Mouse (Mus musculus) myocyte (in vitro differentiated cells): ENCODE results near the gene Aire. TPM values are rescaled to one million over a fixed set of nuclear protein-coding genes. Genes with fewer than 3 reads are reported as not detected.

Source experiments
- H3K27me3 ChIP-seq: one replicate; pipeline ENCODE4 v1.6.1; 2011; ENCODE audit not compliant: control insufficient read depth, insufficient read depth, insufficient read length
- H3K36me3 ChIP-seq: one replicate; pipeline ENCODE4 v1.6.1; 2011; ENCODE audit not compliant: control insufficient read depth, insufficient read depth
- H3K4me2 ChIP-seq: one replicate; pipeline ENCODE4 v1.6.1; 2011; ENCODE audit warnings: low read depth, control low read depth
- H3K4me3 ChIP-seq: one replicate; pipeline ENCODE4 v1.5.1; 2011; ENCODE audit warnings: mild to moderate bottlenecking, control low read depth, moderate library complexity
- H3K79me2 ChIP-seq: one replicate; pipeline ENCODE4 v1.6.1; 2011; ENCODE audit not compliant: control insufficient read depth, insufficient read depth
- H3ac ChIP-seq: one replicate; pipeline ENCODE4 v1.6.1; 2011; ENCODE audit not compliant: control insufficient read depth, insufficient read length
- CEBPB ChIP-seq: IDR thresholded peaks from 2 replicates; pipeline ENCODE4 v1.6.1; 2011; ENCODE audit warnings: mild to moderate bottlenecking, moderate library complexity; ENCODE audit not compliant: poor library complexity, insufficient read depth, severe bottlenecking
- E2F4 ChIP-seq: IDR thresholded peaks from one replicate; pipeline ENCODE4 v1.6.1; 2011; ENCODE audit warnings: mild to moderate bottlenecking, control low read depth, moderate library complexity; ENCODE audit not compliant: insufficient read depth
- MAX ChIP-seq: IDR thresholded peaks from one replicate; pipeline ENCODE4 v1.6.1; 2011; ENCODE audit warnings: low read depth, mild to moderate bottlenecking, control low read depth
- MYOD1 ChIP-seq, 3 experiments: IDR thresholded peaks; one replicate each; pipeline ENCODE4 v1.6.1; 2011; ENCODE audit warnings: control low read depth in 2 of 3, low read depth in 2 of 3, mild to moderate bottlenecking in 2 of 3, moderate library complexity in 1 of 3; ENCODE audit not compliant: insufficient read length in 2 of 3, control insufficient read depth in 1 of 3
- MYOG ChIP-seq, 3 experiments: IDR thresholded peaks; one replicate each; pipeline ENCODE4 v1.6.1; 2011; ENCODE audit warnings: control low read depth in 2 of 3, low read depth in 2 of 3, mild to moderate bottlenecking in 2 of 3; ENCODE audit not compliant: insufficient read length in 2 of 3, control insufficient read depth in 1 of 3, insufficient read depth in 1 of 3
- POLR2A ChIP-seq: IDR thresholded peaks from one replicate; pipeline ENCODE4 v1.6.1; 2011; ENCODE audit warnings: low read depth, mild to moderate bottlenecking, control low read depth, moderate library complexity; ENCODE audit not compliant: insufficient read length
- POLR2AphosphoS2 ChIP-seq: IDR thresholded peaks from one replicate; pipeline ENCODE4 v1.6.1; 2011; ENCODE audit warnings: low read depth, control low read depth; ENCODE audit not compliant: insufficient read length
- REST ChIP-seq: IDR thresholded peaks from one replicate; pipeline ENCODE4 v1.6.1; 2011; ENCODE audit warnings: mild to moderate bottlenecking, control low read depth, moderate library complexity; ENCODE audit not compliant: insufficient read depth, insufficient read length
- SRF ChIP-seq: IDR thresholded peaks from one replicate; pipeline ENCODE4 v1.6.1; 2011; ENCODE audit warnings: low read depth; ENCODE audit not compliant: control insufficient read depth, insufficient read length
- TCF12 ChIP-seq: IDR thresholded peaks from one replicate; pipeline ENCODE4 v1.6.1; 2011; ENCODE audit warnings: mild to moderate bottlenecking, control low read depth; ENCODE audit not compliant: poor library complexity, insufficient read depth, severe bottlenecking
- TCF3 ChIP-seq: IDR thresholded peaks from one replicate; pipeline ENCODE4 v1.6.1; 2011; ENCODE audit warnings: low read depth, control low read depth; ENCODE audit not compliant: insufficient read length
- USF1 ChIP-seq: IDR thresholded peaks from one replicate; pipeline ENCODE4 v1.6.1; 2011; ENCODE audit warnings: low read depth, mild to moderate bottlenecking, control low read depth, moderate library complexity
- polyA plus RNA-seq: library from polyadenylated mRNA; unstranded; fragments of >200 nt; fragmentation: generic; extraction: Trizol; gene quantifications from one replicate; pipeline ENCODE4 v1.2.1, GENCODE M21; 2012; ENCODE audit warnings: missing spikeins

The Aire gene
- polyA plus RNA-seq = 0.38 TPM

DNA sequence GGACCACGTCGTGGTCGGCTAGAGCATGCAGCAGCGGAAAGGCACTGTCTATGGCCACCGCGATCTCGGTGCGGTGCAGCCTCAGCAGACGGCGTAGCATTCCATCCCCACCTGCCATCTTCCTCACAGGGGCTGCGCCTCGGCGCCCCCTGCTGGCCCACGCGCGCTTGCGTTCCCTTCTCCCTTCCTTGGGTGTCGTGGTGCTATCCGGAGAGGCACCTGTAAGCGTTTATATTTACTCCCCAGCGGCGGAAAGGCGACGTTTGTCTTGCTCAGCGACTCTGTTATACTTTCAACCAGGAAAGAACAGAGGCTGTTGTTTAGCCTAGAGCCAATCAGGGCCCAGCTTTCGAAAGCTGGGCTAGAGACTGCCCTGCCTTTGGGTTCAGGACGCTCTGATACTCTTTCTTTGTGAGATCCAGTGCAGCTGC, at the start of gene Aire:
Aire (minus strand) TSS at position 205 of the 431 bp plus-strand sequence.
- no peak within 1 kb of the TSS for H3K4me3 ChIP-seq
- no peaks in the 10 kb centered on the region for H3K79me2 ChIP-seq
- no peaks in the 10 kb centered on the region for H3K36me3 ChIP-seq
- no peak within 1 kb of the TSS for H3ac ChIP-seq
- no peak within 1 kb of the TSS for H3K4me2 ChIP-seq
- peaks cover 7% of the 10 kb centered on the region for H3K27me3 ChIP-seq
- TF ChIP-seq CEBPB (no peak), MYOD1 (IDR thresholded peaks at IDR 0.05; ENCODE audit: control insufficient read depth in 1 of 3, insufficient read length in 2 of 3, low read depth in 2 of 3) (no peak), REST (no peak)

DNA sequence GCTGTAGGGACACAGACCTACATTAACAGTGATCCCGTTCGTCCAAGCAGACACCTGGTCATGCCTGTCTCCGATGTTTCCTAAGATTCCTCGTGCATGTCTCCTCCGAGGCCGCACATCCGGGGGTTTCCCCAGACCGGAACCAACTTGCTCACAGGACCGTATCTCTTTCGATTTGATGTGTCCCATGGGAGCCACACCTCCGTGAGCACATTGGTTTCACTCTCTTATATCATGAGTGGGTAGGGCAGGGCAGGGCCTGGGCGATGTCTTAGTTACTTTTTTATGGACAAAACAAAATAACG, 49.3 kb upstream of the Aire start:
- H3K4me3 ChIP-seq = no peak overlapping the region
- no peaks in the 10 kb centered on the region for H3K79me2 ChIP-seq
- TF ChIP-seq CEBPB = no peak
- no peak overlapping the region for H3ac ChIP-seq
- H3K36me3 ChIP-seq = no peaks in the 10 kb centered on the region
- no peak overlapping the region for H3K4me2 ChIP-seq
- no peaks in the 10 kb centered on the region for H3K27me3 ChIP-seq

DNA sequence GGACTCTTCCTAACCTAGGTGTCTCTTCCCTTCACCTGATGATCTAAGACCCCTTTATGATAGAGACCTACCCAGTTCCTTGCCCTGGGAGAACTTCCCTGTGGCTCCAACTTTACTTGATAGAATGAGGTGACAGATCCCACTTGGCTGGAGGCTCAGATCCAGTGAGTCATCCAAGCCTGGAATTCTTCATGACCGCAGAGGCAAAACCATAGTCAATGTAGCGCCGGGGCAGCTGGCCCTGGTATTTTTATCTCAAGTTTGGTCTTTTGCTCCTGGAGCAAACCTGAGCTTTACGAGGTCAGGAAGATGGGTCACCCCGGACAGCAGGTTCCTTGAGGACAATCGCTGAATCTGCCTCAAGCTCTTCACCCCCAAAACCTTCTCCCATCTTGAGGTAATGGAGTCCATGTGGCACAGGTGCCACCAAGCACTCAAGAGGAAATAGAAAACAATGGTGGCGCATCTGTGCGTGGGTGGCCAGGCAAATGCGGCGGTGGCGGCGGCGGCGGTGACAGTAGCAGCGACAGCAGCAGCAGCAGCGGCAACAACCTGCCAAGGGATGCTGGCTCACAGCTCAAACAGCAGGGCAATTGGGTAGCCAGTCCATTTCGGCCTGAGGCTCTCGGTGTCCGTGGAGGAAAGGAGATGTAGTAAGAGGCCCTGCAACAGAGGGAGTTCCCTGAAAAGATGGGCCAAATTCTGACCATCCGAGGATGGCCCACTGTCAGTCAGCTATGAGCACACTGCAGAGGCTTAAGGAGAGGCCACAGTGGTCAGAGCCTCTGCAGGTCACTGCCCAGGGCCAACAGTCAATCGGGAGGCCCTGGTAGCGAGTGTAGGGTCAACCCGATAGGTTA, 48.7 kb upstream of the Aire start:
- Histone ChIP-seq H3K27me3 (no peaks in the 10 kb centered on the region), H3K4me3 (no peak overlapping the region), H3K79me2 (no peaks in the 10 kb centered on the region), H3K36me3 (no peaks in the 10 kb centered on the region), H3ac (no peak overlapping the region), H3K4me2 (peak overlapping the region; percentile 18)
- TF ChIP-seq MYOG (IDR thresholded peaks at IDR 0.05; ENCODE audit: control insufficient read depth in 1 of 3, insufficient read depth in 1 of 3, insufficient read length in 2 of 3, low read depth in 2 of 3) = peak in 1 of 3 experiments; percentile 54
- peak in 1 of 3 experiments; percentile 44 for TF ChIP-seq MYOD1 (IDR thresholded peaks at IDR 0.05; ENCODE audit: control insufficient read depth in 1 of 3, insufficient read length in 2 of 3, low read depth in 2 of 3)
- peak; percentile 8 for TF ChIP-seq TCF12
- no peak for TF ChIP-seq SRF
- no peak for TF ChIP-seq POLR2A

DNA sequence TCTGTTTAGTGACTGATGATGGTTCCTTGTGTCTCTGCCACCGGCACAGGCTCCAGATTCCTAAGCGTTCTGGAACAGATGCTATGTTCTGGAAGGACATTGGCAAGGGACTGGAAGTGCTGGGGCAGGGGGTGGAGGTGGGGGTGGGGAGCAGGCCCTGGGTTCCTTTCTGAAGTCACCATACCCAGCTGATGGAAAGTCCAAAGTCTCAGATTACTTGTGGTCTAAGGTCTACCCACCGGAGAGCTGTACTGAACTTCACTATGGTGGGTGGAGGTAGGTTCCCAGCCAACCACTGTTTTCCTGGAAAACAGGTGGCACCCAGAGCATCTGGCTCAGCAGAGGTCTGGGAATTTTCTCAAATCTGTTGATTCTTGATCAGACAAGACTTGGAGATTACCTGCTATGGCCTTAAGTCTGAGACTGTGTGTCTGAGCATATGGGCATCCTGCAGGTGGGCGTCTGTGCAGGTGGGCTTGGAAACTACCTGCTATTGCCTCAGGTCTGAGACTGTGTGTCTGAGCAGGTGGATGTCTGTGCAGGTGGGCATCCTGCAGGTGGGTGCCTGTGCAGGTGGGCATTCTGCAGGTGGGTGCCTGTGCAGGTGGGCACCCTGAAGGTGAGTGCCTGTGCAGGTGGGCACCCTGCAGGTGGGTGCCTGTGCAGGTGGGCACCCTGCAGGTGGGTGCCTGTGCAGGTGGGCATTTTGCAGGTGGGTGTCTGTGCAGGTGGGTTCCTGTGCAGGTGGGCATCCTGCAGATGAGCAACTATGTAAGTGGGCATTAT, 47.5 kb upstream of the Aire start:
- H3K27me3 ChIP-seq = no peaks in the 10 kb centered on the region
- no peak overlapping the region for H3K4me3 ChIP-seq
- no peaks in the 10 kb centered on the region for H3K36me3 ChIP-seq
- no peak overlapping the region for H3ac ChIP-seq
- no peak for TF ChIP-seq TCF12
- TF ChIP-seq SRF = no peak
- no peak for TF ChIP-seq REST
- TF ChIP-seq E2F4 = no peak
- TF ChIP-seq POLR2A = no peak
- no peak for TF ChIP-seq MAX
- no peak for TF ChIP-seq TCF3
- TF ChIP-seq CEBPB = no peak
- no peak for TF ChIP-seq USF1
- no peak for TF ChIP-seq MYOG (IDR thresholded peaks at IDR 0.05; ENCODE audit: control insufficient read depth in 1 of 3, insufficient read depth in 1 of 3, insufficient read length in 2 of 3, low read depth in 2 of 3)
- TF ChIP-seq MYOD1 (IDR thresholded peaks at IDR 0.05; ENCODE audit: control insufficient read depth in 1 of 3, insufficient read length in 2 of 3, low read depth in 2 of 3) = no peak
- no peak for TF ChIP-seq POLR2AphosphoS2
- H3K4me2 ChIP-seq = no peak overlapping the region
- H3K79me2 ChIP-seq = no peaks in the 10 kb centered on the region

DNA sequence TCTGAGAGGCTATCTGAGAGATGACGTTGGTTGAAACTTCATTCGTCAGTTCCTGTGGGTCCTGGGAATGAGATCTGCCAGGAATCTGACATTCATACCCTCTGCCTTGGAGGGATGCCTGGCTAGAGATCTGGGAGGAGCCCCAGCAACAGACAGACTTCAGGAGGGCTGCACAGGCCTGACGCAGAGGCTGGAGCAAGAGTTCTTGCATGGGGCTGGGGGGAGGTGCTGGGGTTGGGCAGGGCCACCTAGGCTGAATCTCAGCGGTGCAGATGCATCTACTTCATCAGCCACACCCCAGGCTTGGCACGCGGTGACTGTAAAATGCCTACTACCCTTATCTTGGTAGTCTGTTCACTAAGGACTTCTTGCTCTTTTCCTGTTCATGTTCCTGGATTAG, 46.8 kb upstream of the Aire start:
- Histone ChIP-seq H3K4me2 (no peak overlapping the region), H3K36me3 (no peaks in the 10 kb centered on the region), H3K4me3 (no peak overlapping the region), H3K79me2 (no peaks in the 10 kb centered on the region), H3ac (no peak overlapping the region), H3K27me3 (no peaks in the 10 kb centered on the region)
- TF ChIP-seq SRF (no peak), TCF3 (no peak), MYOD1 (IDR thresholded peaks at IDR 0.05; ENCODE audit: control insufficient read depth in 1 of 3, insufficient read length in 2 of 3, low read depth in 2 of 3) (no peak), TCF12 (no peak), USF1 (no peak), MYOG (IDR thresholded peaks at IDR 0.05; ENCODE audit: control insufficient read depth in 1 of 3, insufficient read depth in 1 of 3, insufficient read length in 2 of 3, low read depth in 2 of 3) (no peak), E2F4 (no peak), MAX (no peak), POLR2A (no peak), CEBPB (no peak)
